Mouse (Mus musculus): ENCODE measurements around the gene Gabrd.

Gene Gabrd

GRCm38 (mm10) chr4:155383326-155383725 is 14.6 kb downstream of the Gabrd start:
- no peak for DNase-seq (ENCODE audit: low read depth, low spot score)

DNA sequence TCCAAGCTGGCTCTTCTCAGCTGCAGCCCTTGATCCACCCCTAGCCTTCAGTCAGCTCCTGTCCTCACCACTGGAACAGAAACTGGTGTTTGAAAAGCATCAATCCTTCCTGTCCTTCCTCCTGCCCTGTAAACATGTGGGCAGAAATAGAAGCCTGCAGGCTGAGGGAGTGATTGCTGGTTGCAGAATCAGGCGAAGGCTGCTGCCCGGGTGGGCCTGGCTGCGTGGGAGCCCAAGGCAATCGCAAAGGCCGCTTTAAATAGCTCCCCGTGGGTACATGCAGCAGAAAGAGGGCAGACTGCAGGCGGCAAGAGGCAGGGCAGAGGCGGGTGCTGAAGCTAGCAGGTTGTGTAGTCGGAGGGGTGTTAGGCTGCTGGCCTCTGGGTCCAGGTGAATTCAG is 15.2 kb downstream of the Gabrd start:
- no peak for DNase-seq (ENCODE audit: low read depth, low spot score)

DNA sequence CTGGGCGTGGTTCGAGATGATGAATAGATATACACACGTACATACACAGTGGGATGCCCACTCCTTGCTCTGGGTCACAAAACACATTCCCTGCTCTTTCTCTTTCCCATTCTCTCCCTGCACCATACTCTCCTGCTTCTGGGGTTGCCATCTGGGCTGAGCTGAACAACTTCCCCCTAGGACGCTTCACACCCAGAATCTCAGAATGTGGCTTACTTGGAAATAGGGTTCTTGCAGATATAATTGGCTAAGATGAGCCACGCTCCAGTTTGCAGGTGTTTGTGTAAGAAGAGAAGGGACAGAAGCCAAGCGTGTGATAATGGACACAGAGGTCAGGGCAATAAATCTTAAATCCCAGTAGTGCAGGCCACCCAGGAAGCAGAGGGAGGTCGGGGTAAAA is 15.9 kb downstream of the Gabrd start:
- DNase-seq (ENCODE audit: low read depth, low spot score): no peak

GRCm38 (mm10) chr4:155371797-155372735 is 25.8 kb downstream of the Gabrd start:
- no peak for DNase-seq (ENCODE audit: low read depth, low spot score)

DNA sequence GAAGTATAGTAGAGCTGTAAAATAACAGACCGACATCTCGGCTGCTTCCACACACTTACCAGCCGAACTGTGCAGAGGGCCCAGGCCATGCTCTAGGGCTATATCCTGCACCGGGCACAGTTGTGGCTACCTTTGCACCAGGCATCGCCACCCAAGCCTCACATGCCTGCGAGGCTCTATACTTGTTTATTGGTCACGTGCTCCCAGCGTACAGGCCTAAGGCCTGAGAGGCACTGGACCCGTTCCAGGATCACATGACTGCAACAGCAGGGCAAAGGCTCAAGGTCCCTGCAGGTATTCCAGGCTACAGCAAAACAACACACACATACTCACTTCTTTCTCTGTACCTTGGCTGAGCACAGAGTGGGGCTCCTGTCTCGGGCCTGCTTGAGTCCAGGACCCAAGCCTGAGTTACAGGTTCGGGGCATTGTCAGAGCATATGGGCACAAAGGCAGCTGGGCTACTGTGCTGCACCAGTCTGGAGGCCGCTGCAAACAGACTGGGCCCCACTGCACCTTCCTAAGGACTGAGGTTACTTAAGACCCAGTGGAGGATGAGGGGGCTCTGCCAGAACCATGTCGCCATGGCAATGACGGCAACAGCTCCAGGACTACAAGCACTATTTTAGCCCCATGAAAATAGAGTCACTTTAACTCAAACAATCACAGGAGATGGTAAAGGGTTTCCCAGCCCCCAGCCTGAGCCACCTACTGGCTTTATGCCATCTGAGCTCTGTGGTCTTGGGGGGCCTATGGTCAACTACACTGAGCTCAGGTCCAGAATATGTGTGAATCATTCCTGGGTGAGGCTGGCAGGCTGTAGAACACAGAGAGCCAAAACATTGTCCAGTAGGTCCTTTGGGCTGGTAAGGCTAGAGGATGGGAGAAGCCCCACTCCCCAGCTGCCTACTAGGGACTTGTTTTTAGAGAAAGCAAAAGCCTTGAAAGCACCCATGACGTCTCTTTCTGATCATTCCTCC is 26.9 kb downstream of the Gabrd start:
- no peak for DNase-seq (ENCODE audit: low read depth, low spot score)

DNA sequence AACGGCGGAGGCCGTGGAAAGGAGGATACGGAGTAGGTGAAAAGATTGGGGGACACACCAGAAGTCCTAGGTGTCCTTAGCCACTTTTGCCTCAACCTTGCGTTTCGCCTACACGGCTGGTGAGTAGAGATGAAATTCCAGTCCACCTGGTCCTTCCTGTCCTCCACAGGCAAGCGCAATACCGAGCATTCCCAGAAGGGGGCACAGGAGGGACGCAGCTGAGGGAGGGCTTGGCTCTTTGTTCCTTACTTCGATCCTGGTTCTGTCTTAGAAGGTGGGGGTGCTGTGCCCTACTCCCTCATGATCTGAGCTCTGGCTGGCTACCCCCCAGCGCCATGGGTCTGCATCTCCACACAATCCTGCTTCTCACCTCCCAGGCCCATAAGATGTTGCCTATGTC is 29.2 kb downstream of the Gabrd start:
- DNase-seq (ENCODE audit: low read depth, low spot score): peak; percentile 59

- peak; percentile 75 for DNase-seq (ENCODE audit: low read depth, low spot score)
Measured at GRCm38 (mm10) chr4:155367739-155368138, 30.2 kb downstream of the Gabrd start.

- DNase-seq (ENCODE audit: low read depth, low spot score): no peak
Measured at GRCm38 (mm10) chr4:155366784-155367183, 31.1 kb downstream of the Gabrd start.

DNA sequence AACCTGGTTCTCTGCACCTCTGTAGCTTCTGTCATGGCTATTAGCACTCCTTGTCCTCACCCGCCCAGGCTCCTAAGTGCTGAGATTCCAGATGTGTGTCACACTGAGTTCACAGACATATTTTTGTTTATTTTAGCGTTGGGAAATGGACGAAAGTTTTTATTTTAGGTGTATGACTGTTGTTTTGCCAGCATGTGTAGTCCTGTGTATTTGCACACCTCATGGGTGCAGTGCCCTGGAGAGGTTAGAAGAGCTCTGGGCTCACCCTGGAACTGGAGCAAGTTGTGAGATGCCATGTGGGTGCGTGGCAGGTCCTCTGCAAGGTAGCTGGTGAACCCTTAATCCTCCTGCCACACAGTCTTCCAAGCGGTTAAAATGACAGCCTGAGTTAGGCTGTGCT is 35.5 kb downstream of the Gabrd start:
- DNase-seq (ENCODE audit: low read depth, low spot score): peak; percentile 20

- peak; percentile 92 for DNase-seq (ENCODE audit: low read depth, low spot score)
Measured at GRCm38 (mm10) chr4:155361303-155361791, 36.6 kb downstream of the Gabrd start, which contains the start of gene Prkcz. Gene Prkcz, minus strand, starts transcription at chr4:155361361.

- DNase-seq (ENCODE audit: low read depth, low spot score): peak; percentile 70
Measured at GRCm38 (mm10) chr4:155360856-155361255, 37.1 kb downstream of the Gabrd start.

DNA sequence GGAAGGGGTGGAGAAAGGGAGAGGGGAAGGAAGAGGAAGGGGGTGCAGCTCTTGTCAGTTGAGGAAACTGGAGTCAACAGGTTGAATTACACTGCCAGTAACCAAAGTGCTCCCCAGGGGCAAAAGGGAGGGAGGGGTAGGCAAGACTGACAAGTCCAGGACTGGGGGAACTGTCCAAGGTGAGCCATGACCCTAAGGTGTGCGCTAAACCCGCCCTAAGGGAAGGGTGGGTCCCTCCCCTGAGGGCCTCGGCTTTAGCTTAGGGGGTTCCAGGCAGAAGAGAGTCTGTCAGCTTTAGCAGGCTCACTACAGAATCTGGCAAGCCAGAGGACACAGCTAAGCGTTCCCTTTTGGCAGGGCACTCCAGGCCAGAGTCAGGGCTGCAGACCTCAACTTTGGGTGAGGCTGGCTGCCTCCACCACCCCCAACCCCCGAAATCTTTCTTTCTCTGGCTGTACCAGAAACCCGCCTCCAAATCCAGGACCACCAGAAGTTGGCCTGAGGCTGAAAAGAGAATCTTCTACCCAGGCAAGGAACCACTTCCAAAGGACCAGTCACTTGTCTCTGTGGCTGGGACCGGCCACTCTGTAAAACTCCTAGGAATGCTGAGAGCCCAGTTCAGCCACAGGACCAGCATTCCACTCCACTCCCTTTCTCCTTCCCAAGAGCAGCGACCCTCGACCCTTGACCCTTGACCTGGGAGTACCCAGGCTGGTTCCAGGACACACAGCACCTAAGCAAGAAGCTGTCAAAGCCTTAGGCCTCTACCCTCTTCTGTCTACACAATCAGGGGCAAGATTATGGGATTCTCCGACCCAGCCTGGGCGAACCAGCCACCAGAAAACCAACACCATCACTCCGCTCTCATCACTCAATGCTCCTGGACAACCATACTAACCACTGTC is 38.1 kb downstream of the Gabrd start:
- DNase-seq (ENCODE audit: low read depth, low spot score): no peak

DNA sequence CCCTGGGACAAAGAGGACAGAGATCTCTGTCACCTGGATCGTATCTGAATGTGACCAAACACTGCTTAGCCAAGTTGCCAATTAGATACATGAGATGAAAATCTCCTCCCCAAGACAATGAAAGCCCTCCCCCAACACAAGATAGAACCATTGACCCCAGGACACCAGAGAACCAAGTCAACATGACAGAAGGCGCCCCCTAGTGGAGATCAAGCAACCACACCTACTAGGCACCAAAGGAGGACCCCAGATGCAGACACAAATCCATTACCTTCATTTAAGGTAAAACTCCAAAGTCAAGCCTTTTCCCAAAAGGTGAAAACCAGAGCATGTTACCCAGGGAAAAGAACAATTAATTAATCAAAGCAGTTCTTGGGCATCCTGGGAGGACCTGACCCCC is 40.3 kb downstream of the Gabrd start:
- peak; percentile 54 for DNase-seq (ENCODE audit: low read depth, low spot score)

GRCm38 (mm10) chr4:155356354-155356753 is 41.6 kb downstream of the Gabrd start:
- no peak for DNase-seq (ENCODE audit: low read depth, low spot score)

DNA sequence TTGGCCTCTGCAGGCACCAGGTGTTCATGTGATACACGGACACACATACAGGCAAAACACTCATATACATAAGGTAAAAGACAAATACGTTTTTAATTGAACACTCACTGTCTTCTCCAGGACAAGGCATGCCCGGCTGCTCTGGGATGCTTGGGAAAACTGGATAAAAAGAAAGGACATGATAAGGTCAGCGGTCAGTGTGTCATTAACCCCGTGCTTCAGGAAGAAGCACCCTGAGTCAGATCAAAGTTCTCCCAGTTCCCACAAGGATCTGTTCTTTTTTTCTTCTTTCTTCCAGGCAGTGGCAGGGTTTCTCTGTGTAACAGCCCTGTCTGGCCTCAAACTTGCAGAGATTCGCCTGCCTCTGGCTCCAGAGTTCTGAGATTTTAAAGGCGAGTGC is 43.4 kb downstream of the Gabrd start:
- no peak for DNase-seq (ENCODE audit: low read depth, low spot score)

DNA sequence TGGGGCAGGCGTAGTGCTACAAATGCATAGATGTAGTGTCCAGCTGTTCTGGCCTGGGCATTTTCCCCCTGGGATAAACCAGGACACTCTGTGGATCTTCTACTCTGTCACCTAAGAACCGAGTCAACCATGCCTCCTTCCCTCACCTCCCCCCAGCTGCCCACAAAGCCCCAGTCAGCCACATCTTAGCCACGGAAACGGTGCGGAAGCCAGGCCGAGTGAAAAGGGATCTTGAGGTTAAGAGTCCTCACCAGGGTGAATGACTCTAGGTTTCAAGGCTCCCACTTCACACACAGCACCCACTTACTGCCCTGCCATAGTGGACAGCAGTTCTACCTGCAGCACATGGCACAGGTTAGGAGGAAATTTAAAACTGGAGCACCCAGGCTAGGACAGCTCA is 43.9 kb downstream of the Gabrd start:
- DNase-seq (ENCODE audit: low read depth, low spot score): no peak

DNA sequence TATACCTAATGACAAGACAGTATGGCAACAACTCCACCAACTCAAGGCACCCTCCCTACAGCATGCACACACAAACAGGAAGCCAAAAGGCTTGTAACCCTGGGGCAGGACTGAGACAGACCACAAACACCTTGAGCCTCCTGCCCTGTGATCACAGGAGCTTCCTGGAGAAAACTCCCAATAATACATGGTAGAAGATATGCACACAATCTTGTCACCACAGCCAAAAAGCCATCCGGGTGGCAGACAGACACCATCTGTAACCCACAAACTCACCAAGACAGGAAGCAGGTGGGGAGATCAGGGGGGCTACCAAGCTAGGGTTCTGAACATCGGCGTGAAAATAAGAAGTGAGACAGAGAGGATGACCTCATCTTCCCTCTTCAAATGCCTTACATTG is 45.3 kb downstream of the Gabrd start:
- peak; percentile 47 for DNase-seq (ENCODE audit: low read depth, low spot score)

DNA sequence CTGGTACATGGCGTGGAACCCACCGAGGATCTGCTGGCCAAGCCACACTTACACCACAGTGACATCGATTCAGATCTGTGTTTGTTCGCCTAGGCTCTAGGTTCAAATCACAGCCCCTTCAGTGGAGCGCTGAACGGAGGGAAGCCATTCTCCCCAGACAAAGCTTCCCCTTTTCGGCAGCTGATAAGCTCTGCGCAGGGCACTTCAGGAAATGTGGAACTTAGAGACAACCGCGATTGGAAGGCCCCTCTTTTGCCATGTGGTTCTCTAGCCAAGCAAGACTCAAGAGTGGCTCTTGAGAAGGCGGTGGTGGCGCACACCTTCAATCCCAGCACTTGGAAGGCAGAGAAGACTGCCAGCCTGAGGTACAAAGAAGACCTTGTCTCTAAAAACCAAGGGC is 51.6 kb downstream of the Gabrd start:
- DNase-seq (ENCODE audit: low read depth, low spot score): no peak

DNA sequence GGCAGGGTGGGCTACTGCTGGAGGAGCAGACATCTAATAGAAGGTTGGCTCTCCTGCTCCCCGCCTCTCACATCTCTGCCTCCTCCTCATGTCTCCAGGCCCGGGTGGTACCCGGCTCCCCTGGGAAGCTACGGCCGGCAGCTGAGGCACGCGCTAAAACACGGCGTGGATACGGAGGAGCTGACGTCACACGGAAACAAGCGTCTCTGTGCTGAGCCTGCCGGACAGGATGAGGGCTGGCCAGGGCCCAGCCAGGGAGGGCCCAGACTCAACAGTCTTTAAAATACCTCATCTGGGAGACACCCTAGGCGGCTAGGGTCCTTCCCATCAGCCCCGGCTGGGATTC is 52.3 kb downstream of the Gabrd start:
- no peak for DNase-seq (ENCODE audit: low read depth, low spot score)

- no peak for DNase-seq (ENCODE audit: low read depth, low spot score)
Measured at GRCm38 (mm10) chr4:155344716-155345607, 53.0 kb downstream of the Gabrd start.

Data from A20 (cell line).